ENCODE assay signal across 8 mouse cellular contexts in genomic region chr5:122059060-122060017, GRCm38 (mm10). TPM values are rescaled to one million over a fixed set of nuclear protein-coding genes. Genes with fewer than 3 reads are reported as not detected.
DNase-seq lines count a peak whose midpoint lies in the region; ATAC-seq and TF ChIP-seq lines count a peak whose summit lies in the region.

No protein-coding gene starts in this region.

- H3K4me3 ChIP-seq in spleen, adult 2 months (ENCODE audit: extremely low read depth, insufficient read depth, insufficient read length), result no peak overlapping the region
- H3K4me3 ChIP-seq in liver, embryonic 16.5 days (ENCODE audit: low read depth, low read length), result 0 out of 2 replicates have a peak overlapping the region, but pooled peaks have one; percentile 9
- no peak overlapping the region for H3K4me3 ChIP-seq in neural tube, embryonic 11.5 days (ENCODE audit: low read depth, low read length)

- peak overlapping the region; percentile 46 for H3K4me2 ChIP-seq in liver, embryonic 16.5 days (ENCODE audit: low read depth, low read length)
- H3K4me2 ChIP-seq in neural tube, embryonic 11.5 days (ENCODE audit: low read depth), result peak overlapping the region; percentile 37

- WGBS in spleen, adult 2 months, result 25% methylated on average over 39 of the region's 39 CpGs
- WGBS in liver, embryonic 16.5 days (ENCODE audit: insufficient replicate concordance), result 22% methylated on average over 39 of the region's 39 CpGs
- WGBS in neural tube, embryonic 11.5 days, result 28% methylated on average over 39 of the region's 39 CpGs

- TF ChIP-seq CTCF in spleen, adult 2 months (IDR thresholded peaks at IDR 0.05; ENCODE audit: extremely low read depth, insufficient read depth, insufficient read length, insufficient replicate concordance), result peak; percentile 72; the same call in 1 of the 2 replicates

- H3K27ac ChIP-seq in spleen, adult 2 months (ENCODE audit: insufficient read depth, low read length), result no peak overlapping the region
- H3K27ac ChIP-seq in liver, embryonic 16.5 days (ENCODE audit: low read length), result no peak overlapping the region
- no peak overlapping the region for H3K27ac ChIP-seq in neural tube, embryonic 11.5 days (ENCODE audit: low read depth, low read length)

- no peak for ATAC-seq in liver, embryonic 16.5 days (ENCODE audit: low read depth)
- ATAC-seq in neural tube, embryonic 11.5 days (ENCODE audit: insufficient read depth, low FRiP score, low TSS enrichment), result peak; percentile 53; the same call in 1 of the 2 replicates
- ATAC-seq in activated CD4-positive, CD25-positive, alpha-beta regulatory T cell, adult 4 months, result no peak

- H3K36me3 ChIP-seq in spleen, adult 2 months (ENCODE audit: control insufficient read depth, insufficient read depth, low read length), result no peaks in the 10 kb centered on the region
- no peaks in the 10 kb centered on the region for H3K36me3 ChIP-seq in liver, embryonic 16.5 days (ENCODE audit: control insufficient read depth, insufficient read depth)
- H3K36me3 ChIP-seq in neural tube, embryonic 11.5 days (ENCODE audit: control insufficient read depth, insufficient read depth, low read length), result no peaks in the 10 kb centered on the region

- H3K27me3 ChIP-seq in spleen, adult 2 months (ENCODE audit: control insufficient read depth, insufficient read depth, low read length), result 0 out of 2 replicates have a peak, but pooled peaks cover 1% of the 10 kb centered on the region
- no peaks in the 10 kb centered on the region for H3K27me3 ChIP-seq in liver, embryonic 16.5 days (ENCODE audit: control insufficient read depth, insufficient read depth, low read depth, low read length)
- H3K27me3 ChIP-seq in neural tube, embryonic 11.5 days (ENCODE audit: control insufficient read depth, insufficient read depth, low read length), result no peaks in the 10 kb centered on the region

- 0 out of 2 replicates have a peak, but pooled peaks cover 3% of the 10 kb centered on the region for H3K9me3 ChIP-seq in liver, embryonic 16.5 days (replicated peaks; ENCODE audit: control insufficient read depth, low read length)
- H3K9me3 ChIP-seq in neural tube, embryonic 11.5 days (ENCODE audit: control insufficient read depth, low read length), result peaks cover 3% of the 10 kb centered on the region; the same call in 1 of the 2 replicates

- TF ChIP-seq POLR2A in spleen, adult 2 months (IDR thresholded peaks at IDR 0.05; ENCODE audit: low read depth, low read length), result no peak

- no peaks in the 10 kb centered on the region for H3K4me1 ChIP-seq in spleen, adult 2 months (ENCODE audit: control insufficient read depth, insufficient read depth, insufficient read length)
- H3K4me1 ChIP-seq in liver, embryonic 16.5 days (ENCODE audit: control insufficient read depth, low read depth, low read length), result peaks cover 4% of the 10 kb centered on the region
- peaks cover 3% of the 10 kb centered on the region; the same call in 1 of the 2 replicates for H3K4me1 ChIP-seq in neural tube, embryonic 11.5 days (ENCODE audit: control insufficient read depth, insufficient read depth, low read length)

- H3K9ac ChIP-seq in liver, embryonic 16.5 days (ENCODE audit: low read depth, low read length), result no peak overlapping the region
- 0 out of 2 replicates have a peak overlapping the region, but pooled peaks have one; percentile 22 for H3K9ac ChIP-seq in neural tube, embryonic 11.5 days (ENCODE audit: low read length)

- peak in 1 of 2 experiments; percentile 29 for DNase-seq in spleen, adult 2 months (ENCODE audit: low read depth in 1 of 2, low spot score in 2 of 2)
- no peak for DNase-seq in spleen, postnatal 36 days (ENCODE audit: low spot score in 2 of 2)
- peak; percentile 86 to 90 for DNase-seq in cerebellum, postnatal 10 days
- DNase-seq in gastrocnemius, postnatal 10 days, result peak; percentile 66
- DNase-seq in hindlimb bud, embryonic 11.5 days (ENCODE audit: extremely low spot score, low read depth, low spot score), result peak; percentile 47
- peak; percentile 81 for DNase-seq in neural tube, embryonic 11.5 days (ENCODE audit: low spot score)

RNA-seq across cellular contexts. Expression of gene Cux2, which starts 9.4 kb away (rescaled TPM):
- 0.77 and 1.2 TPM in 2 replicates for polyA plus RNA-seq in spleen, adult 2 months (2012; rRNA removed)
- total RNA-seq in gastrocnemius, postnatal 10 days (2021), result 1 to 10 TPM; 1.1 to 1.5 TPM
- 1.4 and 3.1 TPM in 2 replicates for polyA plus RNA-seq in liver, embryonic 16.5 days (2015; fragmentation: Nextera tagmentation; extraction: Ambion mirVana)
- polyA plus RNA-seq in neural tube, embryonic 11.5 days (2014; fragmentation: Nextera tagmentation; extraction: Ambion mirVana), result 12.7 and 16.2 TPM in 2 replicates
- polyA plus RNA-seq in activated CD4-positive, CD25-positive, alpha-beta regulatory T cell, adult 4 months (2017; shearing (Covaris generic)), result under 1 TPM in 1 of 2 experiments, not detected in 1; 0.13 TPM

RNA-seq across cellular contexts. Expression of gene Myl2, which starts 41.4 kb away (rescaled TPM):
- 0.46 TPM in 1 of 2 replicates, not detected in the other for polyA plus RNA-seq in spleen, adult 2 months (2012; rRNA removed)
- total RNA-seq in gastrocnemius, postnatal 10 days (2021), result 100 to 1,000 TPM; 526 to 721 TPM
- polyA plus RNA-seq in liver, embryonic 16.5 days (2015; fragmentation: Nextera tagmentation; extraction: Ambion mirVana), result 1.9 and 2.3 TPM in 2 replicates
- polyA plus RNA-seq in neural tube, embryonic 11.5 days (2014; fragmentation: Nextera tagmentation; extraction: Ambion mirVana), result 9.2 and 13.7 TPM in 2 replicates
- not detected for polyA plus RNA-seq in activated CD4-positive, CD25-positive, alpha-beta regulatory T cell, adult 4 months (2017; shearing (Covaris generic))

Comparison
In these comparisons a context has a peak if more than half of its experiments do, and no peak if none do; other contexts are left out.
1. DNase-seq: peak in cerebellum, postnatal 10 days (2 of 2), gastrocnemius, postnatal 10 days (single experiment), hindlimb bud, embryonic 11.5 days (single experiment) and neural tube, embryonic 11.5 days (single experiment); none in spleen, postnatal 36 days (0 of 2).